Mouse (Mus musculus): ENCODE data around the gene Galntl6. TPM values are rescaled to one million over a fixed set of nuclear protein-coding genes. Genes with fewer than 3 reads are reported as not detected.

The Galntl6 gene
- polyA plus RNA-seq, 1 experiment from 2014 or later, result 0.20 TPM

DNA sequence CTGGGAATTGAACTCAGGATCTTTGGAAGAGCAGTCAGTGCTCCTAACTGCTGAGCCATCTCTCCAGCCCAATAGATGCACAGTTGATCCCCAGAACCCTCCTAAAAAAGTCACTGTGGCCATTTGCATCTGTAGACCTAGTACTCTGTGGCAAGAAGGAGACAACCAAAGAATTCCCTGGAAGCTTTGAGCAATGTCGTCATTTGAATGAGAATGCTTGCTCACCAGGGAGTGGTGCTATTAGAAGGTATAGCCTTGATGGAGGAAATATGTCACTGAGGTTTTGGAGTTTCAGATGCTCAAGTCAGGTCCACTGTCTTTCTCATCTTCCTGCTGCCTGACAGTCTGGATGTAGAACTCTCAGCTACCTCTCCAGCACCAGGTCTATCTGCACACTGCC lies 1151.5 kb downstream of the Galntl6 start:
- no peak overlapping the region for H3K4me3 ChIP-seq (ENCODE audit: low read depth, low read length)
- no peaks in the 10 kb centered on the region for H3K9me3 ChIP-seq (ENCODE audit: control insufficient read depth)
- no peaks in the 10 kb centered on the region for H3K36me3 ChIP-seq (ENCODE audit: control insufficient read depth, insufficient read depth)
- 89% methylated on average over 1 of the region's 1 CpGs for WGBS
- no peak overlapping the region for H3K4me2 ChIP-seq (replicated peaks; ENCODE audit: low read depth)
- no peak overlapping the region for H3K9ac ChIP-seq (ENCODE audit: low read depth, low read length)
- no peaks in the 10 kb centered on the region for H3K4me1 ChIP-seq (replicated peaks; ENCODE audit: control insufficient read depth, insufficient read depth, low read length)
- H3K27ac ChIP-seq (ENCODE audit: low read depth, low read length), result no peak overlapping the region
- ATAC-seq, result no peak
- no peak for TF ChIP-seq CTCF (IDR thresholded peaks at IDR 0.05; ENCODE audit: low read depth)
- no peaks in the 10 kb centered on the region for H3K27me3 ChIP-seq (replicated peaks; ENCODE audit: control insufficient read depth, insufficient read depth, low read length)

DNA sequence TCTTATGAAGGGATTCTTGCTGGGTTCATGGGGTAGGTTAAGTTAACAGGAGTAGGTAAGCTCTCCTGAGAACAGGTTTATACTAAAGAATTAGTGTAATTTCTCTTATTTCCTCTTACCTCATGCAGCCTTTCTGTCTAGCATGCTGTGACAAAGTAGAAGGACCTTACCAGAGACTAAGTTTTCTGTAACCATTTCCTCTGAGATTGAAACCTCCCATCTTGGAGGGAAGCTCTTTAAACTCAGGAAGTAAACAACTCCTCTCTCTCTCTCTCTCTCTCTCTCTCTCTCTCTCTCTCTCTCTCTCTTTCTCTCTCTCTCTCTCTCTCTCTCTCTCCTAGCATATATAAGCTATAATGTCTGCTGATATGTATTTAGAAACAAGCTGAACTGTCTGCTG lies 1153.6 kb downstream of the Galntl6 start:
- TF ChIP-seq CTCF (IDR thresholded peaks at IDR 0.05; ENCODE audit: low read depth), result no peak
- no peak for ATAC-seq
- Histone ChIP-seq H3K4me2 (replicated peaks; ENCODE audit: low read depth) (no peak overlapping the region), H3K4me1 (replicated peaks; ENCODE audit: control insufficient read depth, insufficient read depth, low read length) (no peaks in the 10 kb centered on the region), H3K9me3 (ENCODE audit: control insufficient read depth) (no peaks in the 10 kb centered on the region), H3K9ac (ENCODE audit: low read depth, low read length) (no peak overlapping the region), H3K27ac (ENCODE audit: low read depth, low read length) (no peak overlapping the region), H3K36me3 (ENCODE audit: control insufficient read depth, insufficient read depth) (no peaks in the 10 kb centered on the region), H3K27me3 (replicated peaks; ENCODE audit: control insufficient read depth, insufficient read depth, low read length) (no peaks in the 10 kb centered on the region), H3K4me3 (ENCODE audit: low read depth, low read length) (no peak overlapping the region)

DNA sequence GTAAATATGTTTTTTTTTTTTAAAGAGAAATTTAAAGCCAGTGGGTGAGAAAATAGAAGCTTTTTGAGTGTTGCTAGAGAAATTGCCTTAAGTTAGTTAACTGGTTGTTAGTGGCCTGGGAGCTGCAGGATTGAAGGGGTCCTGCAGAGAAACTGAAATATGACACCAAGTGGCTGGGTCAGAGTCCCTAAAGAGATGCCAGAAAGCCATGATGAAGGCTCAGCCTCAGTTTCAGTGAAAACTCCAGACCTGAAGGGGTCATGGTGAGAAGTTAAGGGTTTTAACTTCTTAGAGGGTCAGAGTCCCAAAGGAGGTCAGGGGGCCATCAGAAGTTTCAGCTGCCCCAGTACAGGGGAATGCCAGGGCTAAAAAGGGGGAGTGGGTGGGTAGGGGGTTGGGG lies 1155.0 kb downstream of the Galntl6 start:
- Histone ChIP-seq H3K9me3 (ENCODE audit: control insufficient read depth) (no peaks in the 10 kb centered on the region), H3K9ac (ENCODE audit: low read depth, low read length) (no peak overlapping the region), H3K36me3 (ENCODE audit: control insufficient read depth, insufficient read depth) (no peaks in the 10 kb centered on the region), H3K4me3 (ENCODE audit: low read depth, low read length) (no peak overlapping the region), H3K27ac (ENCODE audit: low read depth, low read length) (no peak overlapping the region), H3K27me3 (replicated peaks; ENCODE audit: control insufficient read depth, insufficient read depth, low read length) (no peaks in the 10 kb centered on the region), H3K4me2 (replicated peaks; ENCODE audit: low read depth) (no peak overlapping the region), H3K4me1 (replicated peaks; ENCODE audit: control insufficient read depth, insufficient read depth, low read length) (no peaks in the 10 kb centered on the region)
- no peak for TF ChIP-seq CTCF (IDR thresholded peaks at IDR 0.05; ENCODE audit: low read depth)
- ATAC-seq, result no peak

DNA sequence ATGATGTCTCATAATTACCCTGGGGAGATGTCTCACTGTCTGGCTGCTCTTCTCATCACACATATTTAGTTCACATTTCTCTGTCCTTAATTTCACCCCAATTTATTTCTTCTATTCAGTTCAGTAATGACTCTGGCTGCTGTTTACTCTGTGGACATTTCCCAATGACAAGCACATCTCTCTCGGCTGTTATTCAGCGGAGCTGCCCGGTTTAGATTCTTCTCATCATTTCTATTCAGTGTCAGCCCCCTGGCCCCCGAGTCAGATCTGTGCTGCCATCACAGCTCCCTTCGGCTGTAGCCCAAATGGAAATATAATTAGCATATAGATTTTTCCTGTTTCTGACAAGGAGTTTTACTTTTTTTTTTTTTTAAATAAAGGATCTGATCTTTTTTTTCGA lies 1158.4 kb downstream of the Galntl6 start:
- Histone ChIP-seq H3K4me3 (ENCODE audit: low read depth, low read length) (no peak overlapping the region), H3K9me3 (ENCODE audit: control insufficient read depth) (no peaks in the 10 kb centered on the region), H3K36me3 (ENCODE audit: control insufficient read depth, insufficient read depth) (no peaks in the 10 kb centered on the region), H3K27me3 (replicated peaks; ENCODE audit: control insufficient read depth, insufficient read depth, low read length) (no peaks in the 10 kb centered on the region), H3K4me2 (replicated peaks; ENCODE audit: low read depth) (no peak overlapping the region), H3K4me1 (replicated peaks; ENCODE audit: control insufficient read depth, insufficient read depth, low read length) (no peaks in the 10 kb centered on the region), H3K27ac (ENCODE audit: low read depth, low read length) (no peak overlapping the region), H3K9ac (ENCODE audit: low read depth, low read length) (no peak overlapping the region)
- TF ChIP-seq CTCF (IDR thresholded peaks at IDR 0.05; ENCODE audit: low read depth), result no peak
- 49% methylated on average over 6 of the region's 6 CpGs for WGBS
- no peak for ATAC-seq

DNA sequence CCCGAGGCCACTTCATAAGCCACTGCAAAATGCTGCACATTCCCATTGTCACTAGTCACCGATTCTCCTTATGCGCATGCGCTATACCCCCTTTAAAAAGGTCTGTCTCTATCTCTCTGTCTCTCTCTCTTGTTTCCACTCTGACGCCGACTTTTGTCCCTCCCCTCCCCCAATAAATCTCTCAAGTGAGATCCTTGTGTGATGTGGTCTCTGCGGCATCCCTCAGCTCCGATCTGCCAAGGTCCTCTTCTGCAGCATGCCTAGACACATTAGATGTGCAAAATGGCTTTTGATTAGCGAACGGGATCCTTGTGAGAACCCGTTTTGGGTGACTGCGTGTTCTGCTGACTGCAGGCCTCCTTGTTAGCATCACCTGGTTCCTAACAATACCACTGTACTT lies 1168.8 kb downstream of the Galntl6 start:
- H3K4me3 ChIP-seq (ENCODE audit: low read depth, low read length), result no peak overlapping the region
- no peak overlapping the region for H3K4me2 ChIP-seq (replicated peaks; ENCODE audit: low read depth)
- H3K9ac ChIP-seq (ENCODE audit: low read depth, low read length), result no peak overlapping the region
- H3K36me3 ChIP-seq (ENCODE audit: control insufficient read depth, insufficient read depth), result no peaks in the 10 kb centered on the region
- H3K9me3 ChIP-seq (ENCODE audit: control insufficient read depth), result no peaks in the 10 kb centered on the region
- no peak overlapping the region for H3K27ac ChIP-seq (ENCODE audit: low read depth, low read length)
- H3K27me3 ChIP-seq (replicated peaks; ENCODE audit: control insufficient read depth, insufficient read depth, low read length), result no peaks in the 10 kb centered on the region
- ATAC-seq, result no peak
- WGBS, result 91% methylated on average over 12 of the region's 12 CpGs
- no peaks in the 10 kb centered on the region for H3K4me1 ChIP-seq (replicated peaks; ENCODE audit: control insufficient read depth, insufficient read depth, low read length)
- TF ChIP-seq CTCF (IDR thresholded peaks at IDR 0.05; ENCODE audit: low read depth), result no peak

DNA sequence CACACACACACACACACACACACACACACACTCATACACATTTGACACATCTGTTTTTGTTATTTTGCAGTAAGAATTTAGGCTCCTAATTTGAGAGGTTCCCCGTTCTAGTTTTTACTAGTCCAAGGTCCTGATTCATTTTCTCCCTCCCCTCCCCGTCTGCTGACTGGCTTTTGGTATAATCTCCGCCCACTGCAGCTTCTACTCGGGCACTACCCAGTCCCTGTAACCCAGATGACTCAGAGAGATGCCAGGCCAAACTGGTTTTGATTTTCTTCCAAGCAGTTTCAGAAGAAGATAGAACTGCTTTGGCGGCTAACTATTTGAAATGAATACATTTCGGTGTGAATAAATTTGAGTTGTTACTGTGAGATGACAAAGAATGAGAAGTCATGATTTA lies 1170.5 kb downstream of the Galntl6 start:
- Histone ChIP-seq H3K9me3 (ENCODE audit: control insufficient read depth) (no peaks in the 10 kb centered on the region), H3K4me3 (ENCODE audit: low read depth, low read length) (no peak overlapping the region), H3K27me3 (replicated peaks; ENCODE audit: control insufficient read depth, insufficient read depth, low read length) (no peaks in the 10 kb centered on the region), H3K27ac (ENCODE audit: low read depth, low read length) (no peak overlapping the region), H3K4me1 (replicated peaks; ENCODE audit: control insufficient read depth, insufficient read depth, low read length) (no peaks in the 10 kb centered on the region), H3K9ac (ENCODE audit: low read depth, low read length) (no peak overlapping the region), H3K36me3 (ENCODE audit: control insufficient read depth, insufficient read depth) (no peaks in the 10 kb centered on the region), H3K4me2 (replicated peaks; ENCODE audit: low read depth) (no peak overlapping the region)
- TF ChIP-seq CTCF (IDR thresholded peaks at IDR 0.05; ENCODE audit: low read depth), result no peak
- no peak for ATAC-seq
- 54% methylated on average over 6 of the region's 6 CpGs for WGBS

GRCm38 (mm10) chr8:57741309-57741708 lies 1171.1 kb downstream of the Galntl6 start:
- no peaks in the 10 kb centered on the region for H3K9me3 ChIP-seq (ENCODE audit: control insufficient read depth)
- TF ChIP-seq CTCF (IDR thresholded peaks at IDR 0.05; ENCODE audit: low read depth), result no peak
- H3K4me2 ChIP-seq (replicated peaks; ENCODE audit: low read depth), result no peak overlapping the region
- H3K4me3 ChIP-seq (ENCODE audit: low read depth, low read length), result no peak overlapping the region
- no peak overlapping the region for H3K27ac ChIP-seq (ENCODE audit: low read depth, low read length)
- no peaks in the 10 kb centered on the region for H3K36me3 ChIP-seq (ENCODE audit: control insufficient read depth, insufficient read depth)
- H3K9ac ChIP-seq (ENCODE audit: low read depth, low read length), result no peak overlapping the region
- H3K27me3 ChIP-seq (replicated peaks; ENCODE audit: control insufficient read depth, insufficient read depth, low read length), result no peaks in the 10 kb centered on the region
- WGBS, result 56% methylated on average over 8 of the region's 8 CpGs
- ATAC-seq, result no peak
- no peaks in the 10 kb centered on the region for H3K4me1 ChIP-seq (replicated peaks; ENCODE audit: control insufficient read depth, insufficient read depth, low read length)
